Mouse (Mus musculus) adrenal gland, adult 8-10 months (tissue): ENCODE measurements around the gene Rassf1. TPM values are rescaled to one million over a fixed set of nuclear protein-coding genes. Genes with fewer than 3 reads are reported as not detected.

ENCODE experiments used
- DNase-seq: peaks from one replicate; pipeline ENCODE4 v3.0.0; 2022
- total RNA-seq, 4 experiments: library from RNA; stranded (reverse); gene quantifications; 2 replicates each; pipeline ENCODE4 v1.2.4; 2022

Rassf1 gene
- total RNA-seq, 4 experiments from 2014 or later, result 16.1 to 33.1 (median 26.2) TPM

GRCm38 (mm10) chr9:107581584-107581983 lies 30.2 kb downstream of the Rassf1 start:
- no peak for DNase-seq

GRCm38 (mm10) chr9:107582509-107583062 lies 31.2 kb downstream of the Rassf1 start:
- DNase-seq, result no peak

DNA sequence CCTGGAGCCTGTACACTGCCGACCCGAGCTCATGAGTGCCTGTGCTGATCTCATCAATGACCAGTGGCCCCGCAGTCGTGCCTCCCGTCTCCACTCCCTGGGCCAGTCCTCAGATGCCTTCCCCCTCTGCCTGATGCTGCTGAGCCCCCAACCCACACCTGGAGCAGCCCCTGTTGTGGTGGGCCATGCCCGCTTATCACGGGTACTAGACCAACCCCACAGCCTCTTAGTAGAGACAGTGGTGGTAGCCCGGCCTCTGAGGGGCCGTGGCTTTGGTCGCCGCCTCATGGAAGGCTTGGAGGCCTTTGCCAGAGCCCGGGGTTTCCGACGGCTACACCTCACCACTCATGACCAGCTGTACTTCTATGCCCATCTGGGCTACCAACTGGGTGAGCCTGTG lies 31.8 kb downstream of the Rassf1 start:
- DNase-seq, result no peak

DNA sequence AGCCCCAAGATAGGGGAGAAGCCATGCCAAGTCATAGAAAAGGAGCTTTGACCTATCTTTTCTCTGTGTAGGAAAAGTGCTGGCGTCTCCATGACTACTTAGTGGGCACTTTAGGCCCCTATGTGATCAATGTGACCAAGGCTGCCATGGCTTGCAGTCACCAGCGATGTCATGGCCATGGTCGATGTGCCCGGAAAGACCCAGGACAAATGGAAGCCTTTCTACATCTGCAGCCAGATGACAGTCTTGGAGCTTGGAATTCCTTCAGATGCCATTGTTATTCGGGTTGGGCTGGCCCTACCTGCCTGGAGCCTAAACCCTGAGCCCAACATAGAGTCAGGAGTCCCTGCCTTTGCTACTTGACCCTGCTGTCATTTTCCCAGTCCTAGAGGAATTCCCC lies 35.1 kb downstream of the Rassf1 start:
- no peak for DNase-seq

GRCm38 (mm10) chr9:107586974-107587832 lies 35.8 kb downstream of the Rassf1 start, which contains the start of gene Ifrd2:
Ifrd2 (plus strand) TSS chr9:107587642.
- peak; percentile 98 for DNase-seq

- no peak for DNase-seq
Observed at GRCm38 (mm10) chr9:107587833-107588639, 36.7 kb downstream of the Rassf1 start.

DNA sequence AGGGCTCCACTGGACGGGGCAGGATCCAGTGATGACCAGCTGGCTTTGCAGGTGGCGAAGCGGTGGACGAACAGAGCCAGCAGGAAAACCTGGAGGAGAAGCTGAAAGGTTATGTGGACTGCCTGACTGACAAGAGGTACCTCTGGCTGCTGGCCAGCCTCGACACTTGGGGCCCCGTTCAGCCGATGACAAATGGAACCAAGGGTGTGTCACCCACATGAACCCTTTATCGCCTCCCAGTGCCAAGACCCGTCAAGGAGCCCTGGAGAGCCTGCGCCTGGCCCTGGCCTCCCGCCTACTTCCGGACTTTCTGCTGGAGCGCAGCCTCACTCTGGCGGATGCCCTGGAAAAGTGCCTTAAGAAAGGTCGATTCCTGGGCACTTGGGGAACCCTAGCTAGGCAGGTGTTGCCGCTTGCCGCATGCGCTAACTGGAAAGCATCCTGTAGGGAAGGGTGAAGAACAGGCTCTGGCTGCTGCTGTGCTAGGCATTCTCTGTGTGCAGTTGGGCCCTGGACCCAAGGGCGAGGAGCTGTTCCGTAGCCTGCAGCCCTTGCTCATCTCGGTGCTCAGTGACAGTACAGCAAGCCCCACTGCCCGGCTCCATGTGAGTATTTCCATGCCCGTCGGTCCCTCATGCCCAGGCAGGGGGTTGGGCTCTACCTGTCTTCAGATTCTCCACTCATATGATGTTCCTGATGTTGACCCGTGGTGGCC lies 38.9 kb downstream of the Rassf1 start:
- no peak for DNase-seq

GRCm38 (mm10) chr9:107590773-107591060 lies 39.4 kb downstream of the Rassf1 start:
- DNase-seq, result no peak

DNA sequence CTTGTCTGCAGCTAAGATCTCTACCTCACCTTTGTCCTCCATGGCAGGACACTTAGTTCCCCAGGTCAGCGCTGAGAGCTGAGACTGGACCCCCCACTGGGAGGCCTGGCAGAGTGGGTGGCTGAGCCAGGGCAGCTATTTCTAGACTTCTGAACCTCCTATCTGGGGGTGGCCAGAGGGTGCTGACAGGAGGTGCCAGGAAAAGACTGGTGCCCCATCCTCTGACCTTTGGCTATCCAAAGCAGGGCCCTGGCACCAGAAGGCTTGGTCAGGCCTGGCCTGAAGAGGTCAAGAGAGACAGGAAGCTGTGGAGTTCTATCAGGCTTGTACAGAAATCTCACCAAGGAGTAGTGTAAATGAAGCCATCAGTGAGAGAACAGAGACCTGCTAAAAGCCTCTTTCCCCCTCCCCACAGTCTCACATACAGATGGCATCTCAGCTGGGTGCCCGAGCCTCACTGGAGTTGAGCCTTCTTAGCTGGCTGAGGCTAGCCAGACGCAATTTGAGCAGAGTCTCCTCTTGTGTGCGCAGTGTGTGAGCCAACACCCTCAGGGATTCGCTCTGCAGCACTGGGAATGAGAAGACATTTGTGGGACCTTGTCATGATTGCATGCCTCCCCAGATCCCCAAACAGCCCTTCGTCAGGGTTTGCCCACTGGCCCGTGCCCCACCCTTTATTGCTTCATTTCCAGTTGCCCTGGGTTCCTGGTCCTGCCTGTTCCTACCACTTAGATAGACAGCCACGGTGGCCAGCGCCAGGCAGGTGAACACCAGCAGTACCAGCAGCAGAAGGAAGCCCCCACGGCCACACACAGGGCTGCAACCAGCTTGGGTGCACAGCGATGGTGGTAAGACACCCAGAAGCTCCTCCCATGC lies 42.0 kb downstream of the Rassf1 start:
- DNase-seq, result no peak

GRCm38 (mm10) chr9:107594281-107595062 lies 43.1 kb downstream of the Rassf1 start:
- no peak for DNase-seq

DNA sequence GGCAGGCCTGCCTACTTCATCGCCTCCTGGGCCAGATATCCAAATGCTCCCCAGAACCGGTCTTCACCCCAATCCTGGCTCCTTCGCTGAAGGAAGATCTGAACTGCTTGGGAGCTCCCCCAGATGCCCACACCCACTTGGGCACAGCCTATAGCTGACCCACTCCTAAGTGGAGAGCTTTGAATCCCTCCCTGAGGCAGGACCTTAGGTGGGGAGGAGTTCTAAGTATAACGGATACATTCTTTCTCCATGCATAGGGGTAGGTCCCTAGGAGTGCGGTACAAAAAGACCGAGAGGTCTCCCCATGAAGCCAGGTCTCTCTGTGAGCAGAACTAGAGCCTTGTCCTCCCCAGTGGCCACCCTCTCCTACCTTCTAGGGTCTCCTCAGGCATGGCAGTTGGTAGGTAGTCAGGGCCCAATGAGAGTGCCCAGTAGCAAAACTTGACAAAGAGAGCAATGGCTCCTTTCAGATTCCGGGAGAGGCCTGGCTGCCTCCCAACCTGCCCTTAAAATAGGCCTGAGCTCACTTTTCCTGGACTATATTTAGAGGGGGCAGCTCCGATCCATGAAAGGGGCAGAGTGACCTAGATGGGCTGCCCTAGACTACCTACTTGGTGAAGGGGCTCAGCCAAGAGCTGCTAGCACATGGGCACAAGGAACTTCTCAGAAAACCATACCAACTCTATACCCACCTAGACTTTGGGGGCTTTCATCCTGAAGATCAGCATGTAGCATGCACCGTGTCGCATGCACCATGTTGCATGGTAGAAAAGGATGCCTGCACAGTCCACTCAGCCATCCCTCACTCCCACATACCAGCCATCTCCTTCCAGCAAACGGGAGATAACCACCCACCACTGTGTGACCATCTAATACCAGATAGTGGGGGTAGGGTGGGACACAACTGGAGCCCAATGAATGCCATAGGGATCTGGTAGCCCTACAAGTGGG lies 45.5 kb downstream of the Rassf1 start:
- DNase-seq, result no peak

DNA sequence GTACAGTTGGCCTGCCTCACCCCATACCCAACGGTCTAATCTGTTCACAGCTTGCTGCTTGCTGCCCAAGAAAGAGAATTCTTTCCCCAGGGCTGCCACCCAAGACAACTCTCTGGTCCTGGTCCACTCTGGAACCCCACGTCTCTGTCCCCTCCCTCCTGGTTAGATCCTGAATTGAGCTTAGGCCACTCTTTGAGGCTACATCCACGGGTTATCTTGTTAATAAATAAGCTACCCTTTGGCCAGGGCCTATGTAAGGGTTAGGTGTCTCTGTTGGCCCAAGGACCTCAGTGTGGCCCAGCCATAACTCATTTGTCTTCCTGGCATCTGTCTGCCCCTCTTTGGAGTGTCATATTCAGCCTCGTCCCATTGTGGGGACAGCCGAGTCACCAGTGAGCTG lies 47.0 kb downstream of the Rassf1 start:
- DNase-seq, result no peak

GRCm38 (mm10) chr9:107599433-107599832 lies 48.1 kb downstream of the Rassf1 start:
- no peak for DNase-seq

DNA sequence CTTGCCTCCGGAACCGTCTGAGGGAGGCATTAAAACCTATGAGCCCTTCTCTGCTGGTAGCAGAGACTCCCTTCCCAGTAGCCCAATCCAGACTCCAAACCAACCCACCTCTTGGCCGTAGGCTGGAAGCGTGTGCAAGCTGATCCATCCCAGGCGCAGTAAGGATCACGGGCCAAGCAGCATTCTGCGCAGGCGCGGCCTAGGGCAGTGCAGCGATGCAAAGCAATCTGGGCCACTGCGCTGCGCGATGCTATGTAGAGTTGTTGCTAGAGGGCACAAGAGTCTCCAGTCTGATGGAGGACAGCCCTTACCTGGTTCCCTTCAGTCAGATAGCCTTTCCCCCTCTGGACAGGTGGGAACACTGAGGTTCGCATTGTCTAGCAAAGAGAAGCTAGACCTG lies 48.5 kb downstream of the Rassf1 start:
- no peak for DNase-seq

DNA sequence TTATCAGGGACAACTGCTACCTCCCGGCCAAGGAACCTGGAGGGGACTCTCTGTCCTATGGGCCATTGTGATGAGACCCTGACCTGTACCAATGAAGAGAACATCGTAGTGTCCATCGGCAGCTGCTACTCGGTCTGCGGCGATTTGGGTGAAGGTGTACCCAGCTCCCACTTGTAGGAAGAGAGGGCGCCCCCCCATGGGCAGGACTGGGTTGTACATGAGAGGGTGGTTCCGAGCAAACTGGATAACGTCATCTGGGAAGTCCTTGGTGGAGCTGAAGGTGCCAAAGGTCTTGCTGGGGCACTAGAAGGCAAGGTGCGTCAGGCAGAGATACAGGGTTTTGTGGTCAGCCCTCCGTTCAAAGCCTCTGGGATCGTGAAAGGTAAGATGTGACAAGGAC lies 49.4 kb downstream of the Rassf1 start:
- DNase-seq, result no peak

GRCm38 (mm10) chr9:107601275-107601674 lies 49.9 kb downstream of the Rassf1 start:
- DNase-seq, result no peak

GRCm38 (mm10) chr9:107602068-107602648 lies 50.8 kb downstream of the Rassf1 start:
- DNase-seq, result peak; percentile 81

- DNase-seq, result no peak
Observed at GRCm38 (mm10) chr9:107603251-107603650, 51.9 kb downstream of the Rassf1 start.

- DNase-seq, result no peak
Observed at GRCm38 (mm10) chr9:107605041-107605661, 53.8 kb downstream of the Rassf1 start.
